14 mouse cellular contexts compared by ENCODE assay signal in genomic region chrX:42512567-42512966, GRCm38 (mm10). TPM values are rescaled to one million over a fixed set of nuclear protein-coding genes. Genes with fewer than 3 reads are reported as not detected.
DNase-seq lines count a peak whose midpoint lies in the region; ATAC-seq and TF ChIP-seq lines count a peak whose summit lies in the region.
"Had no signal": no experiment of that assay in that cellular context is flagged by ENCODE, and none has a peak within 500 bp of the region (broad histone marks: within the 10 kb centered on the region; RNA-seq: fewer than 3 reads in every experiment).

No protein-coding gene starts in this region.

- no peaks in the 10 kb centered on the region for H3K79me2 ChIP-seq in MEL (ENCODE audit: control insufficient read depth, insufficient read depth, low read length, poor library complexity)

- H3K27ac ChIP-seq in MEL (ENCODE audit: control insufficient read depth, low read depth, low read length), result no peak overlapping the region
- no peak overlapping the region for H3K27ac ChIP-seq in midbrain, embryonic 16.5 days (ENCODE audit: low read length)
- H3K27ac ChIP-seq: forebrain, embryonic 15.5 days; heart, embryonic 15.5 days; limb, embryonic 15.5 days had no signal

- no peaks in the 10 kb centered on the region for H3K36me3 ChIP-seq in MEL (ENCODE audit: control insufficient read depth in 1 of 2, insufficient read depth in 2 of 2, low read length in 2 of 2)
- no peaks in the 10 kb centered on the region for H3K36me3 ChIP-seq in midbrain, embryonic 16.5 days (ENCODE audit: control insufficient read depth, insufficient read depth, low read length)
- H3K36me3 ChIP-seq: forebrain, embryonic 15.5 days; heart, embryonic 15.5 days; limb, embryonic 15.5 days had no signal

- H3K4me2 ChIP-seq in midbrain, embryonic 16.5 days (ENCODE audit: low read length), result no peak overlapping the region
- H3K4me2 ChIP-seq: forebrain, embryonic 15.5 days; heart, embryonic 15.5 days; limb, embryonic 15.5 days had no signal

- H3K27me3 ChIP-seq in MEL (ENCODE audit: control insufficient read depth in 1 of 2, insufficient read depth in 2 of 2, low read length in 2 of 2), result no peaks in the 10 kb centered on the region; a peak in 1 of 4 replicates
- no peaks in the 10 kb centered on the region for H3K27me3 ChIP-seq in midbrain, embryonic 16.5 days (ENCODE audit: control insufficient read depth, insufficient read depth, low read depth, low read length)
- H3K27me3 ChIP-seq: forebrain, embryonic 15.5 days; heart, embryonic 15.5 days; limb, embryonic 15.5 days had no signal

- TF ChIP-seq EP300 in MEL (IDR thresholded peaks at IDR 0.05; ENCODE audit: low read depth in 1 of 2, low read length in 2 of 2), result no peak

- peak; percentile 75 for ATAC-seq in megakaryocyte progenitor cell, adult 5-6 weeks (replicated peaks; ENCODE audit: poor library complexity)
- ATAC-seq in midbrain, embryonic 16.5 days, result no peak
- ATAC-seq: forebrain, embryonic 15.5 days had no signal

- no peak for TF ChIP-seq POLR2A in MEL (IDR thresholded peaks at IDR 0.05; ENCODE audit: control insufficient read depth in 1 of 2, insufficient read depth in 1 of 2, low read depth in 1 of 2, low read length in 2 of 2, poor library complexity in 1 of 2)

- peak; percentile 8 for DNase-seq in kidney, adult 9 months
- no peak for DNase-seq in kidney, postnatal 14 days
- DNase-seq in A20 (ENCODE audit: low read depth, low spot score) (peak; percentile 34), MEL (ENCODE audit: low read depth, low spot score) (peak; percentile 29)
- DNase-seq in testis, postnatal 14 days (ENCODE audit: low spot score), result no peak
- DNase-seq: cerebellum, postnatal 10 days; right cerebral cortex, adult 18-20 months had no signal

- no peaks in the 10 kb centered on the region for H3K4me1 ChIP-seq in MEL (ENCODE audit: control insufficient read depth in 1 of 2, insufficient read depth in 2 of 2, low read length in 2 of 2)
- H3K4me1 ChIP-seq in midbrain, embryonic 16.5 days (ENCODE audit: control insufficient read depth, insufficient read depth, low read length), result no peaks in the 10 kb centered on the region
- H3K4me1 ChIP-seq: forebrain, embryonic 15.5 days; heart, embryonic 15.5 days; limb, embryonic 15.5 days had no signal

- H3K9ac ChIP-seq in MEL (ENCODE audit: control insufficient read depth, low read depth, low read length, poor library complexity, severe bottlenecking), result no peak overlapping the region
- no peak overlapping the region for H3K9ac ChIP-seq in midbrain, embryonic 16.5 days (ENCODE audit: low read depth, low read length)
- H3K9ac ChIP-seq: forebrain, embryonic 15.5 days; heart, embryonic 15.5 days; limb, embryonic 15.5 days had no signal

- TF ChIP-seq CTCF in MEL (IDR thresholded peaks at IDR 0.05 in 2 of 3, conservative IDR thresholded peaks at IDR 0.05 in 1 of 3; ENCODE audit: control insufficient read depth in 1 of 3, insufficient read depth in 1 of 3, low read depth in 2 of 3, low read length in 3 of 3, poor library complexity in 1 of 3, severe bottlenecking in 1 of 3), result peak; percentile 30 to 50 (median 45); a peak in 5 of 6 replicates

- no peak overlapping the region for H3K4me3 ChIP-seq in MEL (ENCODE audit: control insufficient read depth in 1 of 2, insufficient read depth in 1 of 2, low read depth in 2 of 2, low read length in 2 of 2)
- no peak overlapping the region for H3K4me3 ChIP-seq in midbrain, embryonic 16.5 days (ENCODE audit: low read depth, low read length)
- H3K4me3 ChIP-seq: forebrain, embryonic 15.5 days; heart, embryonic 15.5 days; limb, embryonic 15.5 days had no signal

- no peaks in the 10 kb centered on the region for H3K9me3 ChIP-seq in MEL (replicated peaks; ENCODE audit: insufficient read depth, low read length)
- H3K9me3 ChIP-seq in midbrain, embryonic 16.5 days (replicated peaks; ENCODE audit: control insufficient read depth, low read length, poor library complexity, severe bottlenecking), result no peaks in the 10 kb centered on the region
- H3K9me3 ChIP-seq: forebrain, embryonic 15.5 days; heart, embryonic 15.5 days; limb, embryonic 15.5 days had no signal

- TF ChIP-seq RAD21 in MEL (IDR thresholded peaks at IDR 0.05; ENCODE audit: low read depth, low read length), result peak; percentile 43

TF ChIP-seq in MEL, 35 proteins besides CTCF, POLR2A, EP300 and RAD21:
- TF ChIP-seq ELF1 (IDR thresholded peaks at IDR 0.05; ENCODE audit: low read depth, low read length) (no peak), ZC3H11A (IDR thresholded peaks at IDR 0.05; ENCODE audit: low read depth, low read length) (0 out of 2 replicates have a peak, but pooled peaks have one; percentile 25), SMC3 (IDR thresholded peaks at IDR 0.05; ENCODE audit: low read depth, low read length) (peak; percentile 55)

RNA-seq across cellular contexts. Expression of gene Sh2d1a, which starts 10.3 kb away (rescaled TPM):
- total RNA-seq in MEL (2012; rRNA removed), result not detected in 2 replicates
- polyA plus RNA-seq in MEL (2012; ENCODE audit: insufficient read depth in 1 of 2, insufficient read length in 2 of 2, low read depth in 1 of 2, low replicate concordance in 2 of 2, missing spikeins in 1 of 2), result not detected
- not detected in 2 replicates for total RNA-seq in megakaryocyte progenitor cell, adult 5-6 weeks (2015)
- total RNA-seq in megakaryocyte progenitor cell, adult 5-6 weeks (2017), result not detected in 2 replicates
- 7.3 and 8.2 TPM in 2 replicates for polyA plus RNA-seq in midbrain, embryonic 16.5 days (2015; fragmentation: Nextera tagmentation; extraction: Ambion mirVana)
- polyA plus RNA-seq: testis, adult 2 months had no signal

RNA-seq across cellular contexts. Expression of gene Tex13c2, which starts 23.1 kb away (rescaled TPM):
- not detected in 2 replicates for total RNA-seq in MEL (2012; rRNA removed)
- not detected for polyA plus RNA-seq in MEL (2012; ENCODE audit: insufficient read depth in 1 of 2, insufficient read length in 2 of 2, low read depth in 1 of 2, low replicate concordance in 2 of 2, missing spikeins in 1 of 2)
- not detected in 2 replicates for total RNA-seq in megakaryocyte progenitor cell, adult 5-6 weeks (2015)
- total RNA-seq in megakaryocyte progenitor cell, adult 5-6 weeks (2017), result not detected in 2 replicates
- polyA plus RNA-seq in midbrain, embryonic 16.5 days (2015; fragmentation: Nextera tagmentation; extraction: Ambion mirVana), result 0.13 TPM in 1 of 2 replicates, not detected in the other
- total RNA-seq: monocyte, adult 5-6 weeks had no signal
- polyA plus RNA-seq: forebrain, embryonic 15.5 days; heart, embryonic 15.5 days; limb, embryonic 15.5 days had no signal

Comparison
In these comparisons a context has a peak if more than half of its experiments do, and no peak if none do; other contexts are left out.
1. DNase-seq: peak in kidney, adult 9 months (single experiment), A20 (single experiment) and MEL (single experiment); none in kidney, postnatal 14 days (single experiment) and testis, postnatal 14 days (single experiment).